Mouse (Mus musculus): Measurements from ENCODE around the gene Polh.

Gene Polh

DNA sequence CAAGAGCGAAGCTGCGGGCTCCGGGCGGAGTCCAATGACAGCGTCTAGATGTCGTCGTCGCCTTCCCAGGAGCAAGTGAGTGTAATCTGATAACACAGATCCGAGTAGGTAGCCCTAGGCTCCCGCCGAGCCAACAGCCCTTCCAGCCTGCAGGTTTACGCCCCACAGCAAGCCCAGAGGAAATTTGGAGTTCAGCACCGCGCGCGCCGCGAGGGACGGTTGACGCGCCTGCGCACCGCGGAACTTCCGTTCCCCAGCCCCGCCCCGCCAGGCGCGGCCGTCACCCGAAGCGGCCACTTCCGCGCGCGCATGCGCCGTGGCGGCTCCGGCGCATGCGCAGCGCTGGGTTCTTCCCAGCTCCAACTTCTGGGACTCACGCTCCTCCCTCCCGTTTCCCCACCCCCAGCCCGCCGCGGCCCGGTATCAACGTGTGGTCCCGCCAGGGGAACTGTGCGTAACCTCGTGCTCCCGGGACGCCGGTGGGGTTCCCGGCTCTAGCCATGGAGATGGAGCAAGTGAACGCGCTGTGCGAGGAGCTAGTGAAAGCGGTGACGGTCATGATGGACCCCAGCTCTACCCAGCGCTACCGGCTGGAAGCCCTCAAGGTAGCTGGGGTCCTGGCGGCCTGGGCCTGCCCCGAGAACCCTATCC is at the start of gene Polh, which contains the start of gene Xpo5:
Gene Polh, minus strand, starts transcription at position 225 of the 651 bp plus-strand sequence.
Gene Xpo5, plus strand, starts transcription at position 362 of the 651 bp plus-strand sequence.
- peak; percentile 98 for DNase-seq (ENCODE audit: low spot score)

DNA sequence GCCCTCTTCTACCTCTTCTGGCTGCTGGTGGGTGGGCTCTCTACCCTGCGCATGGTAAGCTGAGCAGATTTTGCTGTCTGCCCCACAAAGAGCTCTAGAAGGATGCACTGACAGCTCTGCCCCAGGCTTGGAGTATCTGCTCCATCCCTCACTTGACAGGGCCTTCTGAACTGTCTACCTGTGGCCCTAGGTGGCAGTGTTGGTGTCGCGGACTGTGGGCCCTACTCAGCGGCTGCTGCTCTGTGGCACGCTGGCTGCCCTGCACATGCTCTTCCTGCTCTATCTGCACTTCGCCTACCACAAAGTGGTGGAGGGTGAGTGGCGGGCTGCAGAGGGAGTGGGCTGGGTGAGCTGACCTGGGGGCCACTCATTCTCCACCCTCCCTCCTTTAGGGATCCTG is 48.7 kb upstream of the Polh start:
- DNase-seq (ENCODE audit: low spot score): no peak

DNA sequence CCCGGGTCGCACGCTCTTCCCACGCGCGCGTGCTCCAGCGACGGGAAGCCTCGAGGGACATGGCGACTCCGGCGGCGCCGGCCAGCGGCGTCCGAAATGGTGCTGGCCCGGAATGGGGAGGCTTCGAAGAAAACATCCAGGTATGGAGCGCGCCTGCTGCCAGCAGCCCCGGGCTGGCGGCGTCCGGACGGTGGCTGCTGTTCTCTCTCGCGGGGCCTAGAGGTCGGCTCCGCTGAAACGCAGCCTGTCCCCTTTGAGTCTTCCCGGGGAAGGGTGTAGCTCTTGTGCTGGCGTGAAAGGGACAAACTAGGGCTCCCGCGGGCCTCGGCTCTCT is 45.7 kb upstream of the Polh start:
- no peak for DNase-seq (ENCODE audit: low spot score)

DNA sequence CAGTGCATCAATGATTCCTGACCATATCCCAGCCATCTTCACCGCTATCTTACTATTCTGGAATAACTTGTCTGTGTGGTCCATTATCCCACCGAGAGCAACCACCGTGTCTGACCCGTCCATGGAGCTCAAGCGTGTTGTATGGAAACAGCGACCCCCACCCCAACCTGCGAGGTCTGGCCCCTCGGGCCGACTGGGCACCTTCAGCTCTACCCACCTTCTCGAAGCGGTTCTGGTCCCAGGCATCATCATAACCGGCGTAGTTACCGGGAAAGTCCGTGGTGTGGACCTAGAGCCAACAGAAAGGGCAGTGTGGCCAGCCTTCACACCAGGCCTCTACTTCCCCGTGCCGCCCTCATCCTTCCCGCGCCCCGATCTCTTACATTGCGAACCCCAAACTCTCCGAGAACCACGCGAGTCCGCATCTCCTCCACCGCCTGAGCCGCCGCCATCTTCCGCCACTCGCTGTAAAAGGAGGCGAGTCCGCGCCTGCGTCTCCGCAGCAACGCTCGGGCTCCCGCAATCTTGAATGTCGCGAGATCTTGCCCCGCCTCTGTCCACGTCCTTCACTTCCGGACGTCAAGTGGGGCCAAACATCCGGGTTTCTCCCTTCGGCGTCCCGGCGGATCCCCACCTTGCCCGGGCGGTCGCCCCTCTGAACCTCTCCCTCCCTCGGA is 45.2 kb upstream of the Polh start, which contains the start of the genes Polr1c and Yipf3:
Gene Polr1c, minus strand, starts transcription at position 543 of the 677 bp plus-strand sequence.
Gene Yipf3, plus strand, starts transcription at position 569 of the 677 bp plus-strand sequence.
- peak; percentile 97 for DNase-seq (ENCODE audit: low spot score)

DNA sequence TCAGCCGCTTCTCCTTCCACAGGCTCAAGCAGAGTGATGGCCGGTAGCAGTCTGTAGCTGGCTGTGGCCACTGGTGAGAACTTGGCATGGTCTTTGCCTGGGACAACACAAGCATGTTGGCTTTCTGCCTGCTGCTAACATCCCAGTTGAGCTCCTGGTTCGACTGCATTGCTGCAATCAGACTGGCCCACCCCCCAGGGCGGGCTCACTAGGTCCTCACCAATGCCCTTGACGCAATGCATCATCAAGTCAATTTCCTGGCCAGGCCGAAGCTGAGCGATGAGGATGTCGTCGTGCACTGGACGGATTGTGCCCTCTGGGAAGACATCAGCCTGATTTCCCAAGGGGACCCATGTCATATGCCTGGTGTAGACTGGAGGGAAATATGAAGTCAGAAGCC is 42.1 kb upstream of the Polh start:
- DNase-seq (ENCODE audit: low spot score): no peak

DNA sequence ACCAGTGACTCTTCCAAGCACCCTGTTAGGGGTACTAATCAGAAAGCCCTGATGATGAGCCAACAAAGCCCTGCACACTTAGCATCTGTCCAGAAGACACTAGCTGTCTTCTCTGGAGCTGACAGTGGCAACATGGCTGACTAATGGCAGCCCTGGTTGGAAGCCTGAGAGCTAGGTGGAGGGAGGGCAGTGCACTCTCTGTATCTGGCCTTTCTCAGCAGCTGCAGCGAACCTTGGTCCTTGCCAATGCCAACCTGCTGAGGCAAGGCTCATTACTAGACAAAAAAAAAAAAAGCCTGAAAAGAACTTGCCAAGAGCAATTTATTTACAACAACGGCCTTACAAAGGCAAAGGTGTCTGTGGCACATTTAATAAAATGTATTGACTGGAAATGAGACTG is 41.2 kb upstream of the Polh start:
- DNase-seq (ENCODE audit: low spot score): no peak

DNA sequence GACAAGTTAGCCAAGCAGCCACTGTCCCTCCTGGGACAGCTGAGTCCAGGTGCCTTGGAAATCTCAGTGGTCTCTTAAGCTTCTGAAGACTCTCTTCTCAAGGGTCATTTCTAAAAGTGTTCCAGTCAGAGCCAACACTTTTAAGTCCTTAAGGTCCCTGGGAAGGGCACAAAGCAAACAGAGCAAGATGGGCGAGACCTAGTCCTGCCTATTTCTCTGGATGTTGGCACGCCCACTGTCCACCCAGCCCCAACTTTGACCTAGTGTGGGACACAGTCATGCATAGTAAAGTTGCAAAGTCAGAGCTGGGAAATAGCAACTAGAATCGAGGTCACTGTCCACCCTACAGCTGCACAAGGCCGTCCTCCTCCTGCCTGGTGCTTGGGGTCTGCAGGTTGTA is 40.5 kb upstream of the Polh start:
- no peak for DNase-seq (ENCODE audit: low spot score)

DNA sequence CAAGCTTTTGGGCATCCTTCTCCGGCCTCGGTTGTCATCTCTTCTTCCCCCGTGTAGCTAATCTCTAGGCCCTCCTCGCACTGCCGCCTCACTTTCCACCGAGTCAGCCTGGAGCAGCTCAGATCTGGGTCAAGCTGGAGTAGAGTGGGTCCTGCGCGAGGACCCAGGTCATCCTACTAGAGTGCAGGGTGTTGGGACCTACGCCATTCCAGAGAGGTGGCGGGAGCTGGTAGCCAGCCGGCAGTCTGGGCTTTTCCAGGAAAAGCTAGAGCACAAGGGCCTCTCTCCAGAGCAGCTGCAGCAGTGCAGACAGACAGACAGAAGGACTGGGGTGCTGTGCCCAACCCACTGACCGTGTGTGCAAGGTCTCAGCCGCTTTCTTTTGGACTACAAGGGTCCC is 39.8 kb upstream of the Polh start:
- no peak for DNase-seq (ENCODE audit: low spot score)

DNA sequence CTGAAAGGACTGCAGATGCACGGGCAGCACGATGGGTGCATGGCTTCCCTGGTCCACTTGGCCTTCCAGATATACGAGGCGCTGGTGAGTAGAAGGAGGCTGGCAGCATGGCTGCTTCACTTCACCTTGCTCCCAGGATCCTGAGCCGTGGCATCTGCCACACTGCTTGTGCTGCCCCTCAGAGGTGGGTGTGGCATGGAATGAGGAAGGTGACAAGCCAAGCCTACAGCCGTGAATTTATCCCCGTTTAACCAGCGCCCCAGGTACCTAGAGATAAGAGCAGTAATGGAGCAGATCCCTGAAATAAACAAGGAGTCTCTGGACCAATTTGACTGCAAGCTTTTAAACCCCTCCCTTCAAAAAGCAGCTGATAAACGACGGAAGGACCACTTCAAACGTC is 39.0 kb upstream of the Polh start:
- no peak for DNase-seq (ENCODE audit: low spot score)

DNA sequence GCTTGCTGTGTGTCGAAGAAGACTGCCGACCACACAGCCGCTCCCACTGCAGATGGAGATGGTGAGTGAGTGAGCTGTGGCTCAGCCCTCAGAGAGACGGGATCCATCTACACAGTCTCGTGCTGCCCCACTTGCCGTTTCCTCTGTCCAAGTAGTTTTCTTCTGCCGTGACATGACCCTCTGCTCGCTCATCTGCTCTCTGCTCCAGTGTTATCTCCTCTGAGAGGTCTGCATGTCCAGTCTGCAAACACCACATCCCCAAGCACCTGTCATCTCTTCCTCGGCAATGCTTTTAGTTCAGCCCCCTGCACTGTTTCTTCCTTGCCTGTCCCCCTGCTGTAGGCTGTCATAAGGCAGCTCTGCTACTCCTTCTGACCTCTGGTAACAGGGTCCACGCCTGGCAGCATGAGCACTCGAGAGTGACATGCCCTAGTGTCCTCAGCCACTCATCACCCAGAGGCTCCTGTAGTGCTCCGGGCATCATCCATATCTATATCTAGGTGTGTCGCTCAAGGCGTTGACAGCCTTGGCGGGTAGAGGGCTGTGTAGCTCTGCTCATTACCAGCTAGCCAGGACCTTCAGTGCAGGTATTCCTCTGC is 37.2 kb upstream of the Polh start:
- DNase-seq (ENCODE audit: low spot score): no peak

DNA sequence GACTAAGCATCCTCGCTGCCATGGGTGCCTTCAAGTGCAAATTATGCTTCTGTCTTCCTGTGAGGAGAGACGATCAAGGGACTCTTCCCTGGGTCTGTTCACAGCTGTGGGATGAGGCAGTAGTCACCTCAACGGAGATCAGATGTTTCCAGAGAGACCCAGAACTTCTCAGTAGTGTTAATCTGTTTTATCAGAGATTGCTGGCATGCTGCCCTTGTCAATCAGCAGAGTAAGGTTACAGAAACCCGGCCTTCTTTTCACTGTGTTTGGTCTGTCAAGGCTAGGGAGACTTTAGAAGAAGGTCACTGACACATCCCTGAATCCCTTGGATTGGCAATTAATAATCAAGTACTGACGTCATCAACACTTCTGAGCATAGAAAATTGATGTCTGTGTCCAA is 35.0 kb upstream of the Polh start:
- DNase-seq (ENCODE audit: low spot score): no peak

DNA sequence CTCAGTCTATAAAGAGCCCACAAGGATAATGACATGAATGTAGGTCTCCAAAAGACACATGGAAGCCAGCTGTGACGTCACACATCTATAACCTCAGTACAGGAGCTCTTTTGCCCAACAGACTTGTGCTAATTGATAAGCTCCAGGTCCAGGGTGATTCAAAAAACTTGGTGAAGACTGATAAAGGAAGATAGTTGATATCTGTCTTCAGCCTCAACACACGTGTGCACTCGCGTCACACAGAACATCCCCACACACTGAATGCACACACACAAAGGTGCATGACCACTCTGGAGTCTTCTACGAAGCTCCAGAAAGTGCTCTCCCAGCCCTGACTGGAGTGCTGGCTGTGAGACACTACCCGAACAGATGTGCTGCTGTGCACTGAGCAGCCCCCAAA is 34.6 kb upstream of the Polh start:
- no peak for DNase-seq (ENCODE audit: low spot score)

DNA sequence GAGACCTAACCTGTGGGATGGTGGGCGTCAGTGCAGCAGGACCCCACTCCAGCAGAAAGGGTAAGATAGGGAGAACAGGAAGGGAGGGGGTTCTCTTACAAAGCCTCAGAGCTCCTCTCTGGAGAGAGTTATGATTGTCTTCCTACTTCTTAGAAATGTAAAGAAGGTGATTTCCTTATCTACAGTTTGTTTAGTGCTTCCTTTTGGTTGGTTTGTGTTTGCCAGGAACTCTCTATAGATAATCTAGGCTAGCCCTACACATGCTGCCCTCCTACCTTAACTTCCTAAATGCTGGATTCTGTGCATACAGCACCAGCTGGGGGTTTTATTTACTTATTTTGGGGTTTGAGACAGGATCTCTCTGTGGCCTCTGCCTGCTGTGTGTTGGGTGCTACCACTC is 33.6 kb upstream of the Polh start:
- DNase-seq (ENCODE audit: low spot score): no peak

DNA sequence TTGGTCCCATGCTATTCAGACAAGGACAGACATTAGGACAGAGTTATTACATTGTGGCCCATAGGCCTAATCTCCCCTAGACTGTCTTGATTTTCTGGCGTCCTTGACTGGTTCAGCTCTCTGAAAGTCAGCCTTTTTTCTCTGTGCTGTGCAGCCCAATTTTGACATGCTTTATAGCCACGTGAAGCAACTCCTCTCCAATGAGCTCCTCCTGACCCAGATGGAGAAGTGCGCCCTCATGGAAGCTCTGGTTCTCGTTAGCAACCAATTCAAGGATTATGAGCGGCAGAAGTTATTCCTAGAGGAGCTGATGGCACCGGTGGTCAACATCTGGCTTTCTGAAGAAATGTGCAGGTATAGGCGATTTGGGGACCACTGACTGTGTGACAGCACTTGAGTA is 25.1 kb upstream of the Polh start:
- no peak for DNase-seq (ENCODE audit: low spot score)

DNA sequence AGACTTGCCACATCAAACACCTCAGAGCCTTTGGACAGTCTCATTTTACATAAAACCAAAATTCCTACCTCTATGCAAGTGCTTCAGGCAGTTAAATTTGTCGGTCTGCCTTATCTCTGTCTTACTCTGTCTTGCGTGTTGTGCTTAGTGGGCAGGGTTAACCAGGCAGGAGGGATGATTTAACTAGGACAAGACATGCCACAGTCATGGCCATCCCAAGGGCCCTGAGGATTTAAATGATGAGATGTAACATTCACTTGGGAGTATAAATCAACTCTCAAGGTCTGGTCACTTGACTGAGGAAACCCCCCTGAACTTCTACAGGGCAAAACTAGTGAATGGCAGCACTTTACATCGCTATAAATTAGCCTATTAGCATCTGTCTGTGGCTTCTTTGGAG is 19.2 kb upstream of the Polh start:
- no peak for DNase-seq (ENCODE audit: low spot score)

DNA sequence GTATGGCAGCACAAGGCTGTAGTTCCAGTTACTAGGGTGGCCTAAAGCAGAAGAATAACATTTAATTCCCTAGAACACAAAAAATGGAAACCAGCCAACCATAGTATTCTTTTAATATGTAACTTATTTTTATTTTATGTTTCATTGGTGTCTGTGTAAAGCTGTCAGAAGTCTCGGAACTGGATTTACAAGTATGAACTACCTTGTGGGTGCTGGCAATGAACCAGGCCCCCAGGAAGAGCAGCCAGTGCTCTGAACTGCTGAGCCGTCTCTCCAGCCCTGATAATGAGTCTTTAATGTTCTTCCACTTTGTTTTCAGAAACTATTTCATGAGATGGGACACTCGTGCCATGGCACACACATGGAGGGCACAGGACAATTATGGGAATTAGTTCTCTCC is 8.1 kb upstream of the Polh start:
- DNase-seq (ENCODE audit: low spot score): no peak

DNA sequence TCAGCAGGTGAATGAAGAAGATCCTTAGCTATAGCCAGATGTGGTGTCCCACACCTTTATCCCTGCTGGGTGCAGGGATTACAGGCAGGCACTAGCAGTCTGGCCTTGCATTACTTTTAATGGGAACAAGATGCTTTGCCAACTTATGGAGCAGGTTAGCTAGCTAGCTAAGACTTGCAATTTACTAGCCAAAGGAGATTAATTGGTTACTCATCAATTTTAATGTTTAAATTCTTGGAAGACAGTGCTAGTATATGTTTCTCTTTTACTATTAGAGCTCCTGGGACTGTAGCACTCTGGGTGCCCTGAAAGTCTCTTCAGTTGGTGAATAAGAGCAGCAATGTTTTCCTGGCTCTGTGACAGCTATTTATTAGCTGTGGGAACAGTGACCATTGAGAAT is 4.2 kb upstream of the Polh start:
- no peak for DNase-seq (ENCODE audit: low spot score)

DNA sequence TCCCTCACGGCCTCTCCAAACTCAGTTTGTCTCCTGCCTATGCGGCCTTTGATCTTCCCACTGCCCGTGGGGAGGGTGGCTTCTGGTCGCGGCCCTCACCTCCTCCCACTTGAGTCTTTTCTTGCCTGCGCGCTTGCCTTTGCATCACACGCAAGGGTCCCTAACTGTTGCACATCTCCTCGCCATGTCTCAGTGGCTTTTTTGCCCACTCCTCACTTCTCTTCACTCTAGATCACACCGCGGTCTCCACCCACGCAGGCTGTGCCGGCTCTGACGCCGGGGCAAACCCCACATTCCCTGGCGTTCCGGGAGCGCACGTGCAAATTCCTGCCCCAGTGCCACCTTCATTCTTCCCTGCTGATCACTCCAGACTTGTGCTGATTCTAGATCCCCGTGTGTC is 633 bp upstream of the Polh start:
- DNase-seq (ENCODE audit: low spot score): no peak

DNA sequence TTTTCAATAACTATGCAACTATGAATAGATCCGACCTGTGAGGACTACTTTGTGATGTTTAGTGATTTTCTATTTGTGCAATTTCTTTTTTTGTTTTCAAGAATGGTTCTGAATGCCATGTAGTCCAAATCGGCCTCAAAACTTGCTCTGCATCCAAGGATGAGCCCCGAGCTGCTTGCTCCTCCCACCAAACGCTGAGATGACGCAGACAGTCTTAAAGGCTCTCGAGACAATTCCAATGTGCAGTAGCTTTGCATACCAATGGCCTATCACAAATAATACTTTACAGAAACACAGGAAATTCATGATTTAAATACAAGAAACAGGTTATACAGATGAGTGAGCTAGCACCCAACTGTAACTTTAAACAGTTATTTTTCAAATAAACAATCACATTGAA is 1.3 kb downstream of the Polh start:
- no peak for DNase-seq (ENCODE audit: low spot score)

DNA sequence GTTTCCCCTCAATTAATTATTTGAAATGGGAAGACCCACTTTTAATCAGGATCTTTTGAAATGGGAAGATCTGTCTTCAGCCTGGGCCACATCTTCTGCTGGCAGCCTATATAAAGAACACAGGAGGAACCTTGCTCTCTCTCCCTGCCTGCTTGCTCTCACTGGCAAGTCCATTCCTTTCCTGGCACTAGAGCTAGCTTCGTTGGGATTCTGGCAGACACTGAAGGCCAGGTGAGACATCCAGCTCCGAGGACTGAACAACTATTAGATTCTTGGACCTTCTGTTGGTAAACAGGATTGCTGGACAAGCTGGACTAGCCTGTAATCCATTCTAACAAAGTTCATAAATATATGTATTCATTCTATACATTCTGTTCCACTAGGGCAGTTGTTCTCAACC is 13.6 kb downstream of the Polh start:
- no peak for DNase-seq (ENCODE audit: low spot score)

DNA sequence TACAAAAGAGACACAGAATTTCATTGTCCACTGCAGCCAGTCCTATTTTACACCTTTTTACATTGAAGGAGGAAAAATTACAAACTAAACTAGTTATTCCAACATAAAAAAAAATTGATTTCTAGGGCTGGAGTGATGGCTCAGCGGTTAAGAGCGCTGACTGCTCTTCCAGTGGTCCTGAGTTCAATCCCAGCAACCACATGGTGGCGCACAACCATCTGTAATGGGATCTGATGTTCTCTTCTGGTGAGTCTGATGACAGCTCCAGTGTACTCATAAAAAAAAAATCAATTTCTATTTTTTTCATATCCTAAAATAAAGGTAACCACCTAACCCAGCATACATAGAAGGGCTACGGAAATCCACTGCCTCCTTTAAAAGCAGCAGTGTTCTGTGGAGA is 20.2 kb downstream of the Polh start:
- no peak for DNase-seq (ENCODE audit: low spot score)

DNA sequence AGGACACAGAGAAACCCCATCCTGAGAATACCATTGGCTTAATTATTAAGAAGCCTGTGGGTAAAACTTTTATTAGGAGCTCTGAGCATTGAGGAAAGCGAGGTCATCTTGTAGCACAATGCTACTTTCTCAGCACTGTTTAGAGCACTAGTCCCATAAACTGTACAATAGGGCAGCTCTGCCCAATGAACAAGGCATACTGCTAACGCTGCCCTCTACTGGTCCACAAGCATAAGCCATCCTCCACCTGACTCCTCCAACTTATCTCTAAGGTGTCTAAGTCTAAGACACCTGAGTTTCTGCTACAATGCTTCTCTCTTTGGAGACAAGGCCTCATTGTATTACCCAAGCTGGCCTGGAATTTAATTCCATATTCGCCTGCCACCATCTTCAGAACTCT is 31.9 kb downstream of the Polh start:
- peak; percentile 72 for DNase-seq (ENCODE audit: low spot score)

DNA sequence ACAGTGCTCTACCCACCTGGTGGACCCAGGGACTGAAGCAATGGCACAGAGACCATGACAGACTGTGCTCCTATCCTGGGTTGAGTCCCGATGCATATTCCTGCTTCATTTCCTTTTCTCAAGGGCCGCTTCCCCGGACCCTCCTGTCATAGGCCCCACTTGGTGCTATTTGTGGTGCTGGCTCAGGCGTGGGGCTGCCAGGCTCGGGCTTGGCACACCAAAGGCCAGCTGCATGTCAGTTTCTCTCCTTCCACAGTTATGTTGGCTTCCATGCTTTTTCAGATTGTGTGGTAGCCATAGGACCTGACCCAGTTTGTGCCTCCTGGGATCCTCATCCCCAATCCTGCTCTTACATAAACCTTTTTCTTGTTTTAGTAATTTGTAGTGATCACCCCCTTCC is 33.7 kb downstream of the Polh start:
- no peak for DNase-seq (ENCODE audit: low spot score)

DNA sequence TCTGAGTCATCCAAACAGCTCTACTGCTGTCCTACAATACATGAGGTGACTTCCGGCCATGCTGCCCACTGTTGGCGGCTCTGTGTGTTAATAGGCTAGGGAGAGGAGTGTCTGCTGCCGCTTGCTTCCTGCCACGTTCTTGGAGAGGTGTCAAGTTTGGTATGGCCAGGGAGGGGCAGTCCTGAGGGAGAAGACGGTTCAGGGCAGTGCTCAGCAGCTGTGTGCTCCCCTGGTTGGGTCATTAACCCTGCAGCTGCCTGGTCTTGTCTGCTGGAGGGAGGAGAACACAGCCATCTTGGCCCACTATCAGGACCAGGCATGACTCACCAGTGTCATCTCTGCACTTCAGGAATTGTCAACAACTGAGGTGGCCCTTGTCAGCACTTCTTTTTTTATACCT is 34.1 kb downstream of the Polh start:
- DNase-seq (ENCODE audit: low spot score): no peak

All from retina, embryonic 14.5 days (tissue).